Mouse (Mus musculus) spleen, adult 18-20 months (tissue): ENCODE results near the gene Nid2.

Source experiments
- DNase-seq, 2 experiments: peaks; one replicate each; pipeline ENCODE4 v3.0.0; 2022; ENCODE audit warnings: mixed read lengths in 2 of 2

Gene Nid2

GRCm38 (mm10) chr14:19746232-19746631 lies 4.8 kb upstream of the Nid2 start:
- DNase-seq, result no peak

GRCm38 (mm10) chr14:19746731-19747130 lies 4.3 kb upstream of the Nid2 start:
- no peak for DNase-seq

GRCm38 (mm10) chr14:19749743-19750142 lies 1.3 kb upstream of the Nid2 start:
- DNase-seq, result no peak

- no peak for DNase-seq
These were observed 547 bp upstream of the Nid2 start for GRCm38 (mm10) chr14:19750411-19751024.

GRCm38 (mm10) chr14:19752276-19752675 lies 1.2 kb downstream of the Nid2 start:
- DNase-seq, result no peak

- DNase-seq, result no peak
These were observed 8.5 kb downstream of the Nid2 start for GRCm38 (mm10) chr14:19759277-19760193.

GRCm38 (mm10) chr14:19760721-19761120 lies 9.7 kb downstream of the Nid2 start:
- no peak for DNase-seq

GRCm38 (mm10) chr14:19762014-19762413 lies 10.9 kb downstream of the Nid2 start:
- no peak for DNase-seq

- no peak for DNase-seq
These were observed 12.5 kb downstream of the Nid2 start for GRCm38 (mm10) chr14:19763527-19763926.

GRCm38 (mm10) chr14:19764331-19764730 lies 13.3 kb downstream of the Nid2 start:
- no peak for DNase-seq

GRCm38 (mm10) chr14:19765539-19766379 lies 14.7 kb downstream of the Nid2 start:
- no peak for DNase-seq

GRCm38 (mm10) chr14:19766380-19766649 lies 15.2 kb downstream of the Nid2 start:
- no peak for DNase-seq

GRCm38 (mm10) chr14:19768648-19769047 lies 17.6 kb downstream of the Nid2 start:
- DNase-seq, result no peak

- DNase-seq, result no peak
These were observed 18.6 kb downstream of the Nid2 start for GRCm38 (mm10) chr14:19769441-19770200.

- DNase-seq, result no peak
These were observed 20.1 kb downstream of the Nid2 start for GRCm38 (mm10) chr14:19771173-19771572.

- no peak for DNase-seq
These were observed 23.1 kb downstream of the Nid2 start for GRCm38 (mm10) chr14:19774036-19774628.

- DNase-seq, result no peak
These were observed 24.4 kb downstream of the Nid2 start for GRCm38 (mm10) chr14:19775491-19775890.

- no peak for DNase-seq
These were observed 25.1 kb downstream of the Nid2 start for GRCm38 (mm10) chr14:19776179-19776578.

- DNase-seq, result peak in 1 of 2 experiments; percentile 19
These were observed 25.8 kb downstream of the Nid2 start for GRCm38 (mm10) chr14:19776890-19777289.

GRCm38 (mm10) chr14:19777365-19777764 lies 26.3 kb downstream of the Nid2 start:
- no peak for DNase-seq

- DNase-seq, result no peak
These were observed 26.9 kb downstream of the Nid2 start for GRCm38 (mm10) chr14:19777945-19778344.
